Mouse (Mus musculus): Measurements from ENCODE around the gene Per1. TPM values are rescaled to one million over a fixed set of nuclear protein-coding genes. Genes with fewer than 3 reads are reported as not detected.

Gene Per1
- 16.5 and 38.3 TPM in 2 replicates for total RNA-seq (2014; rRNA removed)
- 15.2 and 16.7 TPM in 2 replicates for polyA plus RNA-seq (2015; fragmentation: Nextera tagmentation; extraction: Ambion mirVana)

- H3K9me3 ChIP-seq (ENCODE audit: low read length), result no peaks in the 10 kb centered on the region
- 2% methylated on average over 37 of the region's 37 CpGs for WGBS
- H3K4me1 ChIP-seq (ENCODE audit: insufficient read depth), result peaks cover 32% of the 10 kb centered on the region
- H3K4me2 ChIP-seq (ENCODE audit: low read depth), result peak within 1 kb of the TSS; percentile 87
- peaks cover 19% of the 10 kb centered on the region for H3K36me3 ChIP-seq (ENCODE audit: insufficient read depth)
- TF ChIP-seq CTCF (IDR thresholded peaks at IDR 0.05; ENCODE audit: low read depth), result no peak; the same call in 1 of the 2 replicates
- H3K27me3 ChIP-seq (ENCODE audit: insufficient read depth, low read length), result no peaks in the 10 kb centered on the region
- peak within 1 kb of the TSS; percentile 69 for H3K9ac ChIP-seq
- peak within 1 kb of the TSS; percentile 42 for H3K4me3 ChIP-seq (ENCODE audit: low read depth, low read length)
- ATAC-seq (peak; percentile 95), DNase-seq (peak; percentile 99)
- H3K27ac ChIP-seq (ENCODE audit: low read depth, low read length), result peak within 1 kb of the TSS; percentile 90
Observed at GRCm38 (mm10) chr11:69094697-69095429, at the start of gene Per1. Gene Per1 (plus strand): TSS chr11:69095217.

DNA sequence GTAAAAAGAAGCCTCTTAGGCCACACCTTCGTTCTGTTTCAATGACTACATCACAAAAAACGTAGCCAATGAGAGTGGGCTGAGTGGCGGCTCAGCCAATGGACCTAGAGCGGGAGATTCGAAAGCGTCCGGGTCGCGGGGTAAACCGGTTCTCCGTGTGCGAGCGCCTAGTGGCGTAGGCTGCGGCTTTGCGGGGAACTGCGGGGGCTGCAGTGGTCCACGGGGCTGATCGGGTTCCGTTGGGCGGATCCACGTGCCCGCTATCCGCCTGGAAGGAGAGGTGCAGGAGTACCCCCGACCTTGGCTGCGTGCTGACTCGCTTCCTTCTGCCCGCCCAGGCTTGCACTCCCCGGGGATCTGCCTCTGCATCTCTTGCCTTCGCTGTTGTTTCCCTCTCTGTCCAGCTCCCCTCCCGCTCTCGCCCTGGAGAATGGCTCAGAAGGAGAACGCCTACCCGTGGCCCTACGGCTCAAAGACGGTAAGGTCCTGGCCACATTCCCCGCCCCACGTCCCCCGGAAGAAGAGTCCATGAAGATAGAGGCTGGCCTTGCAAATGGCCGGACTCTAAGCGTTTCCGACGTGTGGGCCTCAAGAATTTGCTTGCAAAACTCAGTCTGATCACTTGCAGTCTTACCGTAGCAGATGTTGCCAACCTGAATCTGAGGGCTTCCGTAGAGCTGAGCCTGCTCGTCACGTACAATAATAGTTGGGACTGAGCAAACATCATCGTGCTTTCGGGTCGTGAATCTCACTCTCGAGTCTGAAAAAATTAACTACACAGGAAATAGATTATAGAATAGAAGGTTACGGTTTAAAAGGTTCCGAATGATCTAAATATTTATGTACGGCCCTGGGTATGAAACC, 49.3 kb upstream of the Per1 start, which contains the start of gene Aurkb:
TSS of gene Aurkb (plus strand) at position 117 of the 864 bp plus-strand sequence.
- peaks cover 9% of the 10 kb centered on the region; the same call in 1 of the 2 replicates for H3K4me1 ChIP-seq (ENCODE audit: insufficient read depth)
- peak within 1 kb of the TSS; percentile 59 for H3K4me3 ChIP-seq (ENCODE audit: low read depth, low read length)
- peak within 1 kb of the TSS; percentile 39 for H3K9ac ChIP-seq
- ATAC-seq, result peak; percentile 85
- H3K4me2 ChIP-seq (ENCODE audit: low read depth), result peak within 1 kb of the TSS; percentile 100
- no peak for TF ChIP-seq CTCF (IDR thresholded peaks at IDR 0.05; ENCODE audit: low read depth)
- 4% methylated on average over 53 of the region's 54 CpGs for WGBS
- no peaks in the 10 kb centered on the region for H3K27me3 ChIP-seq (ENCODE audit: insufficient read depth, low read length)
- DNase-seq, result peak; percentile 92
- peak within 1 kb of the TSS; percentile 45; the same call in 1 of the 2 replicates for H3K27ac ChIP-seq (ENCODE audit: low read depth, low read length)
- no peaks in the 10 kb centered on the region for H3K36me3 ChIP-seq (ENCODE audit: insufficient read depth)
- H3K9me3 ChIP-seq (ENCODE audit: low read length), result no peaks in the 10 kb centered on the region

DNA sequence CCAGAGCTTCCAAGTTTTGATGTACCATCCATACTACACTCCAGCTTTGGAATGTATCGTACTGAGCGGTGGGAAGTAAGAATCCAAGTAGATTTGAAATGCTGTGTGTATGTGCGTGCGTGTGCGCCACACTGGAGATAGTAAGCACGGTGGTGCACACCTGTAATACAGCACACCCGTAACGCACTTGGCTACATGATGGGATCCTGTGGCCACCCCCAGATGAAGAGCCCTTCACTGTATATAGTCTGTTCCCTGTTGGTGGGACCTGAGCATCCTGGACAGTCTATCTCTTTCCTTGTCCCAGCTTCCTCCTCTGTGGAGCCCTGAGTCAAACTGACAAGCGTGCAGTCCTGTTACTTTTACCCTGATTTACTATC, 48.6 kb upstream of the Per1 start:
- peak overlapping the region; percentile 39 for H3K9ac ChIP-seq
- no peak for ATAC-seq

DNA sequence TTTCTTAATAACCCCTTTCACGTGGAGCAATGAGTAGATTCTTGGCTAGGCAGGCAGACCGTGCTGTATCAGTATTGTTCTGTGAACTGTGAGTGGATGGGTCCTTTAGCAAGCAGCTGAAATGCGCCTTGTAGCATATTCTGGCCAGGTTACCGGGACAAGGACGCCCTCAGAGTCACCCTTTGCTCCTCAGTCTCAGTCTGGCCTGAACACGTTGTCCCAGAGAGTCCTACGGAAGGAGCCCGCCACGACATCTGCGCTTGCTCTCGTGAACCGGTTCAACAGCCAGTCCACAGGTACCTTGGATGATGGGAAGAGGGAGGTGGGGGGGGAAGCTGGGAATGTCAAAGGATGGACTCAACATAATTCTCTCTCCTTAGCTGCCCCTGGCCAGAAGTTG, 47.4 kb upstream of the Per1 start:
- no peaks in the 10 kb centered on the region for H3K9me3 ChIP-seq (ENCODE audit: low read length)
- no peak overlapping the region for H3K9ac ChIP-seq
- no peak overlapping the region for H3K27ac ChIP-seq (ENCODE audit: low read depth, low read length)
- TF ChIP-seq CTCF (IDR thresholded peaks at IDR 0.05; ENCODE audit: low read depth), result no peak
- DNase-seq, result no peak
- H3K4me1 ChIP-seq (ENCODE audit: insufficient read depth), result peaks cover 9% of the 10 kb centered on the region; the same call in 1 of the 2 replicates
- H3K4me3 ChIP-seq (ENCODE audit: low read depth, low read length), result no peak overlapping the region
- no peaks in the 10 kb centered on the region for H3K36me3 ChIP-seq (ENCODE audit: insufficient read depth)
- no peaks in the 10 kb centered on the region for H3K27me3 ChIP-seq (ENCODE audit: insufficient read depth, low read length)
- ATAC-seq, result no peak
- no peak overlapping the region for H3K4me2 ChIP-seq (ENCODE audit: low read depth)
- 89% methylated on average over 12 of the region's 12 CpGs for WGBS

More for the DNA sequence above, 48.6 kb upstream of the Per1 start:
- H3K4me1 ChIP-seq (ENCODE audit: insufficient read depth), result peaks cover 9% of the 10 kb centered on the region; the same call in 1 of the 2 replicates
- no peaks in the 10 kb centered on the region for H3K36me3 ChIP-seq (ENCODE audit: insufficient read depth)
- H3K4me2 ChIP-seq (ENCODE audit: low read depth), result peak overlapping the region; percentile 100
- H3K27ac ChIP-seq (ENCODE audit: low read depth, low read length), result no peak overlapping the region
- H3K4me3 ChIP-seq (ENCODE audit: low read depth, low read length), result peak overlapping the region; percentile 59
- WGBS, result 11% methylated on average over 9 of the region's 9 CpGs
- DNase-seq, result no peak
- H3K27me3 ChIP-seq (ENCODE audit: insufficient read depth, low read length), result no peaks in the 10 kb centered on the region
- H3K9me3 ChIP-seq (ENCODE audit: low read length), result no peaks in the 10 kb centered on the region
- TF ChIP-seq CTCF (IDR thresholded peaks at IDR 0.05; ENCODE audit: low read depth), result no peak

GRCm38 (mm10) chr11:69048151-69048550, 46.9 kb upstream of the Per1 start:
- ATAC-seq (no peak), DNase-seq (no peak)
- H3K4me2 ChIP-seq (ENCODE audit: low read depth), result no peak overlapping the region
- peaks cover 9% of the 10 kb centered on the region; the same call in 1 of the 2 replicates for H3K4me1 ChIP-seq (ENCODE audit: insufficient read depth)
- H3K9me3 ChIP-seq (ENCODE audit: low read length), result no peaks in the 10 kb centered on the region
- H3K4me3 ChIP-seq (ENCODE audit: low read depth, low read length), result no peak overlapping the region
- no peaks in the 10 kb centered on the region for H3K36me3 ChIP-seq (ENCODE audit: insufficient read depth)
- no peak for TF ChIP-seq CTCF (IDR thresholded peaks at IDR 0.05; ENCODE audit: low read depth)
- H3K27me3 ChIP-seq (ENCODE audit: insufficient read depth, low read length), result no peaks in the 10 kb centered on the region
- 92% methylated on average over 14 of the region's 14 CpGs for whole genome bisulfite sequencing
- H3K27ac ChIP-seq (ENCODE audit: low read depth, low read length), result no peak overlapping the region
- H3K9ac ChIP-seq, result no peak overlapping the region

- WGBS, result 84% methylated on average over 8 of the region's 8 CpGs
- H3K4me3 ChIP-seq (ENCODE audit: low read depth, low read length), result no peak overlapping the region
Observed at GRCm38 (mm10) chr11:69050748-69051147, 44.3 kb upstream of the Per1 start.

More at GRCm38 (mm10) chr11:69050748-69051147, 44.3 kb upstream of the Per1 start:
- no peak overlapping the region for H3K4me2 ChIP-seq (ENCODE audit: low read depth)
- ATAC-seq, result no peak
- TF ChIP-seq CTCF (IDR thresholded peaks at IDR 0.05; ENCODE audit: low read depth), result no peak
- no peak overlapping the region for H3K27ac ChIP-seq (ENCODE audit: low read depth, low read length)
- H3K9ac ChIP-seq, result no peak overlapping the region
- H3K36me3 ChIP-seq (ENCODE audit: insufficient read depth), result no peaks in the 10 kb centered on the region
- no peaks in the 10 kb centered on the region for H3K27me3 ChIP-seq (ENCODE audit: insufficient read depth, low read length)
- H3K4me1 ChIP-seq (ENCODE audit: insufficient read depth), result peaks cover 9% of the 10 kb centered on the region; the same call in 1 of the 2 replicates
- H3K9me3 ChIP-seq (ENCODE audit: low read length), result no peaks in the 10 kb centered on the region
- no peak for DNase-seq

Data from forebrain, postnatal 0 days (tissue).